Comparison of ENCODE assay signal across 14 mouse cellular contexts in genomic region chr14:64534194-64534593, GRCm38 (mm10).
DNase-seq lines count a peak whose midpoint lies in the region; ATAC-seq and TF ChIP-seq lines count a peak whose summit lies in the region.
"Had no signal": no experiment of that assay in that cellular context is flagged by ENCODE, and none has a peak within 500 bp of the region (broad histone marks: within the 10 kb centered on the region; RNA-seq: fewer than 3 reads in every experiment).

No protein-coding gene starts in this region.

- peak; percentile 66 for ATAC-seq in forebrain, embryonic 13.5 days
- ATAC-seq in hindbrain, postnatal 0 days = peak; percentile 55
- ATAC-seq in neural tube, embryonic 15.5 days (ENCODE audit: low FRiP score) = peak; percentile 45; the same call in 1 of the 2 replicates

- no peaks in the 10 kb centered on the region for H3K36me3 ChIP-seq in forebrain, embryonic 13.5 days (ENCODE audit: poor library complexity, severe bottlenecking)
- H3K36me3 ChIP-seq in hindbrain, postnatal 0 days (ENCODE audit: insufficient read depth, low read length) = no peaks in the 10 kb centered on the region
- H3K36me3 ChIP-seq in neural tube, embryonic 15.5 days = no peaks in the 10 kb centered on the region
- H3K36me3 ChIP-seq: embryonic facial prominence, embryonic 10.5 days; G1E had no signal

- no peak overlapping the region for H3K9ac ChIP-seq in forebrain, embryonic 13.5 days
- no peak overlapping the region for H3K9ac ChIP-seq in hindbrain, postnatal 0 days (replicated peaks; ENCODE audit: low read length)
- no peak overlapping the region; the same call in 1 of the 2 replicates for H3K9ac ChIP-seq in neural tube, embryonic 15.5 days (replicated peaks)

- intact Hi-C loops in left cerebral cortex, adult 2 months (cut with DNase I) = loop anchor here (10.0 kb wide), 1 partner anchor 129 kb away; no protein-coding TSS in a partner anchor

- H3K4me2 ChIP-seq in forebrain, embryonic 13.5 days = peak overlapping the region; percentile 14; the same call in 1 of the 2 replicates
- no peak overlapping the region for H3K4me2 ChIP-seq in hindbrain, postnatal 0 days (ENCODE audit: low read depth, low read length)
- H3K4me2 ChIP-seq in neural tube, embryonic 15.5 days = 0 out of 2 replicates have a peak overlapping the region, but pooled peaks have one; percentile 11

- H3K27me3 ChIP-seq in forebrain, embryonic 13.5 days = no peaks in the 10 kb centered on the region
- H3K27me3 ChIP-seq in hindbrain, postnatal 0 days (ENCODE audit: insufficient read depth, low read length) = no peaks in the 10 kb centered on the region
- no peaks in the 10 kb centered on the region for H3K27me3 ChIP-seq in neural tube, embryonic 15.5 days (replicated peaks)

- peak overlapping the region; percentile 92 for H3K27ac ChIP-seq in left cerebral cortex, adult 2 months
- peak overlapping the region; percentile 92 for H3K27ac ChIP-seq in forebrain, embryonic 13.5 days
- H3K27ac ChIP-seq in hindbrain, postnatal 0 days = peak overlapping the region; percentile 78
- peak overlapping the region; percentile 87 for H3K27ac ChIP-seq in neural tube, embryonic 15.5 days (replicated peaks)
- H3K27ac ChIP-seq: embryonic facial prominence, embryonic 10.5 days; heart, adult 2 months had no signal

- peaks cover 42% of the 10 kb centered on the region for H3K4me1 ChIP-seq in forebrain, embryonic 13.5 days
- H3K4me1 ChIP-seq in hindbrain, postnatal 0 days (ENCODE audit: insufficient read depth, low read length) = peaks cover 7% of the 10 kb centered on the region; the same call in 1 of the 2 replicates
- H3K4me1 ChIP-seq in neural tube, embryonic 15.5 days = peaks cover 22% of the 10 kb centered on the region

- no peaks in the 10 kb centered on the region for H3K9me3 ChIP-seq in forebrain, embryonic 13.5 days (replicated peaks)
- no peaks in the 10 kb centered on the region for H3K9me3 ChIP-seq in hindbrain, postnatal 0 days (ENCODE audit: low read length)
- no peaks in the 10 kb centered on the region for H3K9me3 ChIP-seq in neural tube, embryonic 15.5 days (replicated peaks)
- H3K9me3 ChIP-seq: embryonic facial prominence, embryonic 10.5 days; G1E had no signal

- TF ChIP-seq CTCF in left cerebral cortex, adult 2 months (IDR thresholded peaks at IDR 0.05) = no peak
- TF ChIP-seq CTCF in hindbrain, postnatal 0 days (IDR thresholded peaks at IDR 0.05; ENCODE audit: low read depth) = no peak

- peak in 1 of 2 experiments; percentile 17 for DNase-seq in left cerebral cortex, adult 2 months (ENCODE audit: extremely low spot score in 1 of 2, low spot score in 2 of 2)
- no peak for DNase-seq in left cerebral cortex, adult 18-20 months (ENCODE audit: low spot score in 2 of 2)
- DNase-seq in hindbrain, postnatal 0 days (ENCODE audit: low spot score) = peak; percentile 40
- DNase-seq in lung, postnatal 36 days = no peak
- DNase-seq in right cerebral cortex, postnatal 4 days = no peak
- DNase-seq in urinary bladder, adult 18-20 months (ENCODE audit: low spot score in 2 of 2) = no peak
- DNase-seq: B cell, adult 2 months; heart, adult 2 months; kidney, adult 18-20 months; lung, adult 2 months had no signal

- no peak overlapping the region for H3K4me3 ChIP-seq in left cerebral cortex, adult 2 months
- no peak overlapping the region for H3K4me3 ChIP-seq in forebrain, embryonic 13.5 days
- no peak overlapping the region for H3K4me3 ChIP-seq in hindbrain, postnatal 0 days (ENCODE audit: low read length)
- no peak overlapping the region for H3K4me3 ChIP-seq in neural tube, embryonic 15.5 days (replicated peaks)
- H3K4me3 ChIP-seq: embryonic facial prominence, embryonic 10.5 days; heart, adult 2 months had no signal

- 21% methylated on average over 4 of the region's 4 CpGs for WGBS in forebrain, embryonic 13.5 days
- 29% methylated on average over 4 of the region's 4 CpGs for WGBS in hindbrain, postnatal 0 days
- WGBS in neural tube, embryonic 15.5 days = 15% methylated on average over 4 of the region's 4 CpGs
